Mouse (Mus musculus) megakaryocyte-erythroid progenitor cell, adult 5-6 weeks (primary cell): Measurements from ENCODE around the gene Zscan21. TPM values are rescaled to one million over a fixed set of nuclear protein-coding genes. Genes with fewer than 3 reads are reported as not detected.

Experiments used
- total RNA-seq, 2 experiments: library from RNA; stranded (forward) in 1 of 2; stranded (reverse) in 1 of 2; fragments of 200-1000, 215-1000 nt in 1 of 2; fragments of >200 nt in 1 of 2; fragmentation: Nextera tagmentation in 1 of 2; gene quantifications; 2 replicates each; pipeline ENCODE4 v1.2.3; 2014 to 2017

Gene Zscan21
- total RNA-seq, 2 experiments from 2014 or later: 10.8 to 14.4 TPM

Other genes with a start within 250 kb of the Zscan21 start
- 1.5 TPM in 1 of 2 replicates, not detected in the other for gene Pilrb2, start 245.1 kb upstream of the Zscan21 start, total RNA-seq (2014; fragmentation: Nextera tagmentation)
- not detected in 2 replicates for gene Pilrb2, start 245.1 kb upstream of the Zscan21 start, total RNA-seq (2017)
- gene Cyp3a13, start 195.3 kb upstream of the Zscan21 start, total RNA-seq (2014; fragmentation: Nextera tagmentation): not detected in 2 replicates
- not detected in 2 replicates for gene Cyp3a13, start 195.3 kb upstream of the Zscan21 start, total RNA-seq (2017)
- not detected in 2 replicates for gene Gjc3, start 153.8 kb upstream of the Zscan21 start, total RNA-seq (2014; fragmentation: Nextera tagmentation)
- not detected in 2 replicates for gene Gjc3, start 153.8 kb upstream of the Zscan21 start, total RNA-seq (2017)
- gene Azgp1, start 135.4 kb upstream of the Zscan21 start, total RNA-seq (2014; fragmentation: Nextera tagmentation): not detected in 2 replicates
- gene Azgp1, start 135.4 kb upstream of the Zscan21 start, total RNA-seq (2017): not detected in 2 replicates
- not detected in 2 replicates for gene Smok3a, start 95.6 kb upstream of the Zscan21 start, total RNA-seq (2014; fragmentation: Nextera tagmentation)
- gene Smok3a, start 95.6 kb upstream of the Zscan21 start, total RNA-seq (2017): not detected in 2 replicates
- not detected in 2 replicates for gene Smok3b, start 95.5 kb upstream of the Zscan21 start, total RNA-seq (2014; fragmentation: Nextera tagmentation)
- not detected in 2 replicates for gene Smok3b, start 95.5 kb upstream of the Zscan21 start, total RNA-seq (2017)
- gene Smok3c, start 63.7 kb upstream of the Zscan21 start, total RNA-seq (2014; fragmentation: Nextera tagmentation): not detected in 2 replicates
- not detected in 2 replicates for gene Smok3c, start 63.7 kb upstream of the Zscan21 start, total RNA-seq (2017)
- 40.3 and 41.1 TPM in 2 replicates for gene Zkscan1, start 31.8 kb upstream of the Zscan21 start, total RNA-seq (2014; fragmentation: Nextera tagmentation)
- gene Zkscan1, start 31.8 kb upstream of the Zscan21 start, total RNA-seq (2017): 38.0 and 44.5 TPM in 2 replicates
- gene Zfp113, start 38.8 kb downstream of the Zscan21 start, total RNA-seq (2014; fragmentation: Nextera tagmentation): 7.3 and 7.5 TPM in 2 replicates
- gene Zfp113, start 38.8 kb downstream of the Zscan21 start, total RNA-seq (2017): 7.8 and 10.9 TPM in 2 replicates
- 81.1 and 121 TPM in 2 replicates for gene Cops6, start 44.2 kb downstream of the Zscan21 start, total RNA-seq (2014; fragmentation: Nextera tagmentation)
- 51.6 and 66.1 TPM in 2 replicates for gene Cops6, start 44.2 kb downstream of the Zscan21 start, total RNA-seq (2017)
- gene Ap4m1, start 55.1 kb downstream of the Zscan21 start, total RNA-seq (2014; fragmentation: Nextera tagmentation): 37.3 and 53.0 TPM in 2 replicates
- gene Ap4m1, start 55.1 kb downstream of the Zscan21 start, total RNA-seq (2017): 18.9 and 32.8 TPM in 2 replicates
- 343 and 361 TPM in 2 replicates for gene Mcm7, start 55.5 kb downstream of the Zscan21 start, total RNA-seq (2014; fragmentation: Nextera tagmentation)
- gene Mcm7, start 55.5 kb downstream of the Zscan21 start, total RNA-seq (2017): 397 and 503 TPM in 2 replicates
- gene Taf6, start 70.5 kb downstream of the Zscan21 start, total RNA-seq (2014; fragmentation: Nextera tagmentation): 44.8 and 68.4 TPM in 2 replicates
- 25.4 and 37.9 TPM in 2 replicates for gene Taf6, start 70.5 kb downstream of the Zscan21 start, total RNA-seq (2017)
- gene Cnpy4, start 70.6 kb downstream of the Zscan21 start, total RNA-seq (2014; fragmentation: Nextera tagmentation): 22.0 and 26.2 TPM in 2 replicates
- gene Cnpy4, start 70.6 kb downstream of the Zscan21 start, total RNA-seq (2017): 35.3 and 36.5 TPM in 2 replicates
- gene Mblac1, start 77.4 kb downstream of the Zscan21 start, total RNA-seq (2014; fragmentation: Nextera tagmentation): 5.1 and 8.0 TPM in 2 replicates
- 2.5 and 8.3 TPM in 2 replicates for gene Mblac1, start 77.4 kb downstream of the Zscan21 start, total RNA-seq (2017)
- gene Nxpe5, start 109.0 kb downstream of the Zscan21 start, total RNA-seq (2014; fragmentation: Nextera tagmentation): 0.28 TPM in 1 of 2 replicates, not detected in the other
- gene Nxpe5, start 109.0 kb downstream of the Zscan21 start, total RNA-seq (2017): 0.94 and 1.0 TPM in 2 replicates
- 28.7 and 36.3 TPM in 2 replicates for gene Lamtor4, start 138.6 kb downstream of the Zscan21 start, total RNA-seq (2014; fragmentation: Nextera tagmentation)
- gene Lamtor4, start 138.6 kb downstream of the Zscan21 start, total RNA-seq (2017): 27.0 and 30.0 TPM in 2 replicates
- gene BC037034, start 147.1 kb downstream of the Zscan21 start, total RNA-seq (2014; fragmentation: Nextera tagmentation): 113 and 199 TPM in 2 replicates
- gene BC037034, start 147.1 kb downstream of the Zscan21 start, total RNA-seq (2017): 46.5 and 50.8 TPM in 2 replicates
- not detected in 2 replicates for gene Gal3st4, start 155.9 kb downstream of the Zscan21 start, total RNA-seq (2014; fragmentation: Nextera tagmentation)
- not detected in 2 replicates for gene Gal3st4, start 155.9 kb downstream of the Zscan21 start, total RNA-seq (2017)
- gene Gm43720, start 163.1 kb downstream of the Zscan21 start, total RNA-seq (2014; fragmentation: Nextera tagmentation): not detected in 2 replicates
- gene Gm43720, start 163.1 kb downstream of the Zscan21 start, total RNA-seq (2017): not detected in 2 replicates
- gene Gpc2, start 163.1 kb downstream of the Zscan21 start, total RNA-seq (2014; fragmentation: Nextera tagmentation): 6.0 and 15.0 TPM in 2 replicates
- 0.89 and 6.5 TPM in 2 replicates for gene Gpc2, start 163.1 kb downstream of the Zscan21 start, total RNA-seq (2017)
- gene Stag3, start 163.3 kb downstream of the Zscan21 start, total RNA-seq (2014; fragmentation: Nextera tagmentation): 13.1 and 15.7 TPM in 2 replicates
- gene Stag3, start 163.3 kb downstream of the Zscan21 start, total RNA-seq (2017): 9.9 and 13.4 TPM in 2 replicates
- gene Pvrig, start 225.1 kb downstream of the Zscan21 start, total RNA-seq (2014; fragmentation: Nextera tagmentation): 4.0 TPM in 1 of 2 replicates, not detected in the other
- gene Pvrig, start 225.1 kb downstream of the Zscan21 start, total RNA-seq (2017): not detected in 2 replicates